Mouse (Mus musculus): Measurements from ENCODE around the gene Tas2r117.

Gene Tas2r117

GRCm38 (mm10) chr6:132802518-132802917, at the start of gene Tas2r117:
Tas2r117 (plus strand) TSS chr6:132802818.
- DNase-seq: no peak

- DNase-seq: no peak
These were observed 48.2 kb upstream of the Tas2r117 start, which contains the start of gene Tas2r124 for GRCm38 (mm10) chr6:132754430-132754829. Tas2r124 (plus strand) TSS chr6:132754730.

- no peak for DNase-seq
These were observed 40.8 kb upstream of the Tas2r117 start, which contains the start of gene Tas2r102 for GRCm38 (mm10) chr6:132761831-132762230. Tas2r102 (plus strand) TSS chr6:132762131.

GRCm38 (mm10) chr6:132778062-132778461, 24.6 kb upstream of the Tas2r117 start, which contains the start of gene Tas2r136:
Tas2r136 (minus strand) TSS chr6:132778162.
- DNase-seq: no peak

GRCm38 (mm10) chr6:132795393-132795792, 7.2 kb upstream of the Tas2r117 start:
- DNase-seq: no peak

GRCm38 (mm10) chr6:132846842-132847241, 44.2 kb downstream of the Tas2r117 start, which contains the start of gene Tas2r123:
Tas2r123 (plus strand) TSS chr6:132847142.
- DNase-seq: no peak

Data from cerebellum, adult 11 months (tissue).